Comparison of ENCODE assay signal across 12 mouse cellular contexts in genomic region chr12:105174318-105174717, GRCm38 (mm10). TPM values are rescaled to one million over a fixed set of nuclear protein-coding genes. Genes with fewer than 3 reads are reported as not detected.
DNase-seq lines count a peak whose midpoint lies in the region; ATAC-seq and TF ChIP-seq lines count a peak whose summit lies in the region.
"Not testable (repeated sequence)": the region's sequence is repeated elsewhere in the genome, so short reads cannot be mapped to it uniquely, and the experiment has no call there.
"Had no signal": no experiment of that assay in that cellular context is flagged by ENCODE, and none has a peak within 500 bp of the region (broad histone marks: within the 10 kb centered on the region; RNA-seq: fewer than 3 reads in every experiment).

No protein-coding gene starts in this region.

- not testable (repeated sequence) for H3K27me3 ChIP-seq in lung, postnatal 0 days (replicated peaks; ENCODE audit: insufficient read depth, low read length)

- in situ Hi-C loops in ES-E14 (cut with MboI; ENCODE audit: low sequenced_read_pairs in 2 of 2, unreplicated experiment in 2 of 2): not testable (repeated sequence)

- H3K36me3 ChIP-seq in ES-E14 (ENCODE audit: control insufficient read depth, insufficient read depth, low read length, poor library complexity, severe bottlenecking); lung, postnatal 0 days (ENCODE audit: insufficient read depth, low read length): not testable (repeated sequence)

- H3K9me3 ChIP-seq in ES-E14 (ENCODE audit: control insufficient read depth, insufficient read depth, low read depth, low read length); lung, postnatal 0 days (ENCODE audit: low read length): not testable (repeated sequence)

- not testable (repeated sequence) for ATAC-seq in lung, postnatal 0 days

- H3K4me2 ChIP-seq in lung, postnatal 0 days (replicated peaks; ENCODE audit: low read depth, low read length): not testable (repeated sequence)

- H3K4me1 ChIP-seq in ES-E14 (ENCODE audit: control insufficient read depth in 2 of 2, insufficient read depth in 2 of 2, low read length in 2 of 2, poor library complexity in 1 of 2); lung, postnatal 0 days (ENCODE audit: insufficient read depth, low read depth, low read length): not testable (repeated sequence)

- intact Hi-C loops in gastrocnemius, adult 2 months (cut with DNase I): loop anchor here (5.0 kb wide), 1 partner anchor 122 kb away; no protein-coding TSS in a partner anchor

- DNase-seq in ES-E14 (ENCODE audit: low read depth, low spot score): peak; percentile 15
- DNase-seq in cerebellum, adult 8-10 months: peak; percentile 5
- peak; percentile 59 for DNase-seq in gastrocnemius, adult 2 months
- DNase-seq in induced T-regulatory cell, adult 2 months (ENCODE audit: low read depth): peak; percentile 17
- DNase-seq in layer of hippocampus, postnatal 10 days (ENCODE audit: low spot score in 2 of 2): peak; percentile 61 to 66
- DNase-seq in lung, postnatal 0 days (ENCODE audit: low spot score): not testable (repeated sequence)
- DNase-seq in right cerebral cortex, postnatal 10 days (ENCODE audit: low spot score in 2 of 2): peak; percentile 22 to 60
- peak; percentile 69 for DNase-seq in thymus, postnatal 14 days

- not testable (repeated sequence) for TF ChIP-seq EP300 in lung, postnatal 0 days (IDR thresholded peaks at IDR 0.05)

- not testable (repeated sequence) for H3K9ac ChIP-seq in ES-E14 (ENCODE audit: insufficient read depth, low read depth, low read length, poor library complexity, severe bottlenecking); lung, postnatal 0 days (replicated peaks; ENCODE audit: low read depth)

- not testable (repeated sequence) for H3K27ac ChIP-seq in ES-E14 (ENCODE audit: insufficient read depth, low read depth, low read length, poor library complexity, severe bottlenecking); gastrocnemius, adult 2 months; lung, postnatal 0 days (ENCODE audit: low read length)

- peak; percentile 55 for TF ChIP-seq CTCF in gastrocnemius, adult 2 months (IDR thresholded peaks at IDR 0.05)
- peak; percentile 38 for TF ChIP-seq CTCF in lung, postnatal 0 days (IDR thresholded peaks at IDR 0.05)

- WGBS in lung, postnatal 0 days: 34% methylated on average over 2 of the region's 2 CpGs

- not testable (repeated sequence) for H3K4me3 ChIP-seq in ES-E14 (ENCODE audit: insufficient read depth in 1 of 2, low read depth in 1 of 2, low read length in 2 of 2, poor library complexity in 1 of 2, severe bottlenecking in 1 of 2); gastrocnemius, adult 2 months; lung, postnatal 0 days (ENCODE audit: low read depth, low read length)

RNA-seq across cellular contexts. Expression of gene Tcl1b5, which starts 1.8 kb away (rescaled TPM):
- total RNA-seq in ES-E14 (2012; rRNA removed): not detected in 2 replicates
- total RNA-seq in gastrocnemius, adult 2 months (2021): not detected
- total RNA-seq in layer of hippocampus, postnatal 10 days (2021): not detected
- polyA plus RNA-seq in lung, postnatal 0 days (2015; fragmentation: Nextera tagmentation; extraction: Ambion mirVana): not detected in 2 replicates
- polyA plus RNA-seq: activated CD4-positive, CD25-positive, alpha-beta regulatory T cell, adult 4 months; hindbrain, embryonic 14.5 days; limb, embryonic 11.5 days; midbrain, embryonic 13.5 days had no signal

RNA-seq across cellular contexts. Expression of gene Tcl1b1, which starts 14.8 kb away (rescaled TPM):
- not detected in 2 replicates for total RNA-seq in ES-E14 (2012; rRNA removed)
- total RNA-seq in gastrocnemius, adult 2 months (2021): not detected
- not detected for total RNA-seq in layer of hippocampus, postnatal 10 days (2021)
- not detected in 2 replicates for polyA plus RNA-seq in lung, postnatal 0 days (2015; fragmentation: Nextera tagmentation; extraction: Ambion mirVana)
- polyA plus RNA-seq: activated CD4-positive, CD25-positive, alpha-beta regulatory T cell, adult 4 months; hindbrain, embryonic 14.5 days; limb, embryonic 11.5 days; midbrain, embryonic 13.5 days had no signal

RNA-seq across cellular contexts. Expression of gene Tcl1b3, which starts 16.5 kb away (rescaled TPM):
- not detected in 2 replicates for total RNA-seq in ES-E14 (2012; rRNA removed)
- not detected for total RNA-seq in gastrocnemius, adult 2 months (2021)
- not detected for total RNA-seq in layer of hippocampus, postnatal 10 days (2021)
- polyA plus RNA-seq in lung, postnatal 0 days (2015; fragmentation: Nextera tagmentation; extraction: Ambion mirVana): not detected in 2 replicates
- polyA plus RNA-seq: activated CD4-positive, CD25-positive, alpha-beta regulatory T cell, adult 4 months; hindbrain, embryonic 14.5 days; limb, embryonic 11.5 days; midbrain, embryonic 13.5 days had no signal

RNA-seq across cellular contexts. Expression of gene Tcl1b4, which starts 27.4 kb away (rescaled TPM):
- not detected in 2 replicates for total RNA-seq in ES-E14 (2012; rRNA removed)
- total RNA-seq in gastrocnemius, adult 2 months (2021): not detected
- total RNA-seq in layer of hippocampus, postnatal 10 days (2021): not detected
- polyA plus RNA-seq in lung, postnatal 0 days (2015; fragmentation: Nextera tagmentation; extraction: Ambion mirVana): not detected in 2 replicates
- polyA plus RNA-seq: activated CD4-positive, CD25-positive, alpha-beta regulatory T cell, adult 4 months; hindbrain, embryonic 14.5 days; limb, embryonic 11.5 days; midbrain, embryonic 13.5 days had no signal

RNA-seq across cellular contexts. Expression of gene Tcl1b2, which starts 28.5 kb away (rescaled TPM):
- not detected in 2 replicates for total RNA-seq in ES-E14 (2012; rRNA removed)
- not detected for total RNA-seq in gastrocnemius, adult 2 months (2021)
- not detected for total RNA-seq in layer of hippocampus, postnatal 10 days (2021)
- not detected in 2 replicates for polyA plus RNA-seq in lung, postnatal 0 days (2015; fragmentation: Nextera tagmentation; extraction: Ambion mirVana)
- polyA plus RNA-seq: activated CD4-positive, CD25-positive, alpha-beta regulatory T cell, adult 4 months; hindbrain, embryonic 14.5 days; limb, embryonic 11.5 days; midbrain, embryonic 13.5 days had no signal
